Mouse (Mus musculus) liver, embryonic 16.5 days (tissue): Measurements from ENCODE around the gene Myef2. TPM values are rescaled to one million over a fixed set of nuclear protein-coding genes. Genes with fewer than 3 reads are reported as not detected.
"Not testable (repeated sequence)": the region's sequence is repeated elsewhere in the genome, so short reads cannot be mapped to it uniquely, and the experiment has no call there.

Experiments
- ATAC-seq: fragments of 200-750 bp; cut with Nextera tagmentation; 2 replicates; pipeline ENCODE4 v1.8.0; 2017; ENCODE audit warnings: low read depth, mild to moderate bottlenecking, moderate number of reproducible peaks, moderate library complexity
- H3K27ac ChIP-seq: fragments of 300-500 bp; sonication (generic); 2 replicates; pipeline ENCODE4 v1.5.1; 2014; ENCODE audit warnings: mild to moderate bottlenecking, low read length
- H3K27me3 ChIP-seq: fragments of 300-500 bp; sonication (generic); 2 replicates; pipeline ENCODE4 v1.6.1; 2014; ENCODE audit warnings: low read depth, low read length, mixed read lengths; ENCODE audit not compliant: control insufficient read depth, insufficient read depth
- H3K36me3 ChIP-seq: fragments of 300-500 bp; sonication (generic); 2 replicates; pipeline ENCODE4 v1.6.1; 2014; ENCODE audit warnings: mild to moderate bottlenecking; ENCODE audit not compliant: control insufficient read depth, insufficient read depth
- H3K4me1 ChIP-seq: fragments of 300-500 bp; sonication (generic); 2 replicates; pipeline ENCODE4 v1.6.1; 2014; ENCODE audit warnings: low read depth, low read length, mixed read lengths; ENCODE audit not compliant: control insufficient read depth
- H3K4me2 ChIP-seq: fragments of 300-500 bp; sonication (generic); 2 replicates; pipeline ENCODE4 v1.6.1; 2014; ENCODE audit warnings: low read depth, low read length, mixed read lengths
- H3K4me3 ChIP-seq: fragments of 300-500 bp; sonication (generic); 2 replicates; pipeline ENCODE4 v1.5.1; 2014; ENCODE audit warnings: low read depth, mild to moderate bottlenecking, low read length
- H3K9ac ChIP-seq: fragments of 300-500 bp; sonication (generic); 2 replicates; pipeline ENCODE4 v1.6.1; 2014; ENCODE audit warnings: low read depth, low read length
- H3K9me3 ChIP-seq: fragments of 300-500 bp; sonication (generic); replicated peaks from 2 replicates; pipeline ENCODE4 v1.6.1; 2016; ENCODE audit warnings: low read length; ENCODE audit not compliant: control insufficient read depth
- WGBS: fragments of 180-500 bp; shearing (Covaris S2); extraction: QIAGEN DNeasy Blood & Tissue Kit; methylation state at CpG from one replicate; pipeline ENCODE4 v1.1.7; 2014; ENCODE audit not compliant: insufficient replicate concordance; 5-methylcytosine and 5-hydroxymethylcytosine counted together
- polyA plus RNA-seq: library from polyadenylated mRNA; unstranded; fragments of >200 nt; fragmentation: Nextera tagmentation; extraction: Ambion mirVana; gene quantifications from 2 replicates; pipeline ENCODE4 v1.2.1, GENCODE M21; 2015

The Myef2 gene
- polyA plus RNA-seq, 1 experiment from 2014 or later = 18.9 TPM

- H3K9ac ChIP-seq = no peak overlapping the region
- no peak for ATAC-seq
Observed at GRCm38 (mm10) chr2:125126792-125127191, 3.3 kb upstream of the Myef2 start.

GRCm38 (mm10) chr2:125125824-125126223, 2.4 kb upstream of the Myef2 start:
- WGBS = 22% methylated on average over 4 of the region's 4 CpGs
- Histone ChIP-seq H3K4me3 (no peak overlapping the region), H3K9me3 (no peaks in the 10 kb centered on the region), H3K36me3 (no peaks in the 10 kb centered on the region), H3K4me1 (peaks cover 11% of the 10 kb centered on the region), H3K4me2 (no peak overlapping the region), H3K9ac (no peak overlapping the region), H3K27me3 (no peaks in the 10 kb centered on the region), H3K27ac (no peak overlapping the region)
- ATAC-seq = no peak

More at GRCm38 (mm10) chr2:125126792-125127191, 3.3 kb upstream of the Myef2 start:
- H3K4me2 ChIP-seq = no peak overlapping the region
- no peaks in the 10 kb centered on the region for H3K9me3 ChIP-seq
- 43% methylated on average over 3 of the region's 3 CpGs for WGBS
- no peak overlapping the region for H3K4me3 ChIP-seq
- no peak overlapping the region for H3K27ac ChIP-seq
- H3K4me1 ChIP-seq = peaks cover 5% of the 10 kb centered on the region
- no peaks in the 10 kb centered on the region for H3K36me3 ChIP-seq
- H3K27me3 ChIP-seq = no peaks in the 10 kb centered on the region

- peak overlapping the region; percentile 86 for H3K9ac ChIP-seq
- H3K4me1 ChIP-seq = peaks cover 18% of the 10 kb centered on the region
- no peaks in the 10 kb centered on the region for H3K9me3 ChIP-seq
- no peaks in the 10 kb centered on the region for H3K36me3 ChIP-seq
- H3K27me3 ChIP-seq = no peaks in the 10 kb centered on the region
- H3K27ac ChIP-seq = peak overlapping the region; percentile 69
- WGBS = under 1% methylated on average over 50 of the region's 59 CpGs
- ATAC-seq = peak; percentile 81
- H3K4me3 ChIP-seq = peak overlapping the region; percentile 82
- peak overlapping the region; percentile 89 for H3K4me2 ChIP-seq
Observed at GRCm38 (mm10) chr2:125122624-125123476, 611 bp downstream of the Myef2 start.

GRCm38 (mm10) chr2:125122288-125122623, 1.2 kb downstream of the Myef2 start:
- Histone ChIP-seq H3K9ac (peak overlapping the region; percentile 86), H3K9me3 (no peaks in the 10 kb centered on the region), H3K27me3 (no peaks in the 10 kb centered on the region), H3K4me1 (peaks cover 18% of the 10 kb centered on the region), H3K36me3 (no peaks in the 10 kb centered on the region), H3K4me2 (peak overlapping the region; percentile 89), H3K4me3 (peak overlapping the region; percentile 82), H3K27ac (no peak overlapping the region)
- WGBS = 13% methylated on average over 4 of the region's 4 CpGs
- no peak for ATAC-seq

GRCm38 (mm10) chr2:125119381-125120110, 3.9 kb downstream of the Myef2 start:
- Histone ChIP-seq H3K4me1 (peaks cover 18% of the 10 kb centered on the region), H3K9me3 (no peaks in the 10 kb centered on the region), H3K27ac (no peak overlapping the region), H3K9ac (no peak overlapping the region), H3K27me3 (no peaks in the 10 kb centered on the region), H3K4me3 (no peak overlapping the region), H3K4me2 (no peak overlapping the region), H3K36me3 (peaks cover 5% of the 10 kb centered on the region; the same call in 1 of the 2 replicates)
- WGBS = 62% methylated on average over 6 of the region's 6 CpGs
- ATAC-seq = no peak

GRCm38 (mm10) chr2:125106536-125106935, 16.9 kb downstream of the Myef2 start:
- H3K27me3 ChIP-seq, H3K9ac ChIP-seq, H3K4me2 ChIP-seq, H3K4me3 ChIP-seq, H3K9me3 ChIP-seq, ATAC-seq, H3K27ac ChIP-seq, H3K4me1 ChIP-seq: not testable (repeated sequence)
- WGBS = 90% methylated on average over 4 of the region's 4 CpGs
- H3K36me3 ChIP-seq = peaks cover 24% of the 10 kb centered on the region

GRCm38 (mm10) chr2:125104491-125104890, 19.0 kb downstream of the Myef2 start:
- not testable (repeated sequence) for H3K9me3 ChIP-seq, H3K27ac ChIP-seq, H3K4me2 ChIP-seq, ATAC-seq, H3K4me1 ChIP-seq, H3K9ac ChIP-seq, H3K4me3 ChIP-seq, H3K27me3 ChIP-seq
- H3K36me3 ChIP-seq = peaks cover 29% of the 10 kb centered on the region
- 94% methylated on average over 13 of the region's 13 CpGs for WGBS

- peaks cover 15% of the 10 kb centered on the region for H3K36me3 ChIP-seq
- ATAC-seq = not testable (repeated sequence)
- WGBS = 65% methylated on average over 3 of the region's 3 CpGs
Observed at GRCm38 (mm10) chr2:125092123-125092522, 31.3 kb downstream of the Myef2 start.

GRCm38 (mm10) chr2:125088757-125089156, 34.7 kb downstream of the Myef2 start:
- no peak overlapping the region for H3K4me2 ChIP-seq
- no peaks in the 10 kb centered on the region for H3K4me1 ChIP-seq
- H3K27ac ChIP-seq = no peak overlapping the region
- 91% methylated on average over 7 of the region's 7 CpGs for WGBS
- no peak for ATAC-seq
- H3K27me3 ChIP-seq = no peaks in the 10 kb centered on the region
- H3K9ac ChIP-seq = no peak overlapping the region
- H3K36me3 ChIP-seq = peaks cover 9% of the 10 kb centered on the region
- H3K9me3 ChIP-seq = no peaks in the 10 kb centered on the region
- no peak overlapping the region for H3K4me3 ChIP-seq

More at GRCm38 (mm10) chr2:125092123-125092522, 31.3 kb downstream of the Myef2 start:
- not testable (repeated sequence) for H3K9me3 ChIP-seq, H3K27ac ChIP-seq, H3K4me3 ChIP-seq, H3K27me3 ChIP-seq, H3K9ac ChIP-seq, H3K4me1 ChIP-seq, H3K4me2 ChIP-seq
